ENCODE assay signal across 25 mouse cellular contexts in genomic region chr6:86384692-86385091, GRCm38 (mm10). TPM values are rescaled to one million over a fixed set of nuclear protein-coding genes. Genes with fewer than 3 reads are reported as not detected.
A peak's percentile ranks its signal among the peaks of the same experiment; 100 is the strongest.
DNase-seq lines count a peak whose midpoint lies in the region; ATAC-seq lines count a peak whose summit lies in the region.
"Had no signal": no experiment of that assay in that cellular context is flagged by ENCODE, and none has a peak within 500 bp of the region (broad histone marks: within the 10 kb centered on the region; RNA-seq: fewer than 3 reads in every experiment).

No protein-coding gene starts in this region.

- peaks cover 30% of the 10 kb centered on the region for H3K4me1 ChIP-seq in liver, embryonic 12.5 days
- H3K4me1 ChIP-seq in liver, embryonic 11.5 days (replicated peaks; ENCODE audit: control insufficient read depth, insufficient read depth, low read length), result no peaks in the 10 kb centered on the region; the same call in 1 of the 2 replicates
- H3K4me1 ChIP-seq in liver, embryonic 13.5 days (replicated peaks), result peaks cover 25% of the 10 kb centered on the region
- H3K4me1 ChIP-seq in liver, embryonic 16.5 days (ENCODE audit: control insufficient read depth, low read depth, low read length), result no peaks in the 10 kb centered on the region; the same call in none of the 2 replicates
- H3K4me1 ChIP-seq: embryonic facial prominence, embryonic 12.5 days; forebrain, embryonic 12.5 days had no signal

- H3K27ac ChIP-seq in liver, embryonic 12.5 days, result peak overlapping the region; percentile 12; the same call in 1 of the 2 replicates
- H3K27ac ChIP-seq in liver, embryonic 11.5 days (ENCODE audit: low read depth, low read length), result no peak overlapping the region
- H3K27ac ChIP-seq in liver, embryonic 13.5 days, result peak overlapping the region; percentile 56
- H3K27ac ChIP-seq in liver, embryonic 16.5 days (ENCODE audit: low read length), result peak overlapping the region; percentile 49; the same call in 1 of the 2 replicates
- H3K27ac ChIP-seq: embryonic facial prominence, embryonic 10.5 days; embryonic facial prominence, embryonic 12.5 days; forebrain, embryonic 12.5 days had no signal

- H3K4me2 ChIP-seq in liver, embryonic 12.5 days, result no peak overlapping the region
- no peak overlapping the region for H3K4me2 ChIP-seq in liver, embryonic 11.5 days
- H3K4me2 ChIP-seq in liver, embryonic 13.5 days, result no peak overlapping the region
- no peak overlapping the region for H3K4me2 ChIP-seq in liver, embryonic 16.5 days (ENCODE audit: low read depth, low read length)
- H3K4me2 ChIP-seq: embryonic facial prominence, embryonic 12.5 days; forebrain, embryonic 12.5 days had no signal

- no peak for ATAC-seq in liver, embryonic 12.5 days
- ATAC-seq in liver, embryonic 11.5 days (replicated peaks; ENCODE audit: low FRiP score), result no peak
- ATAC-seq in liver, embryonic 13.5 days (ENCODE audit: low read depth), result peak; percentile 28; the same call in 1 of the 2 replicates
- no peak for ATAC-seq in liver, embryonic 16.5 days (ENCODE audit: low read depth)
- ATAC-seq: activated CD4-positive, CD25-positive, alpha-beta regulatory T cell, adult 4 months; forebrain, embryonic 14.5 days; forebrain, embryonic 16.5 days; Patski had no signal

- H3K9me3 ChIP-seq in liver, embryonic 12.5 days (replicated peaks), result no peaks in the 10 kb centered on the region
- no peaks in the 10 kb centered on the region for H3K9me3 ChIP-seq in liver, embryonic 11.5 days (ENCODE audit: control insufficient read depth, low read length)
- no peaks in the 10 kb centered on the region for H3K9me3 ChIP-seq in liver, embryonic 13.5 days (replicated peaks)
- no peaks in the 10 kb centered on the region for H3K9me3 ChIP-seq in liver, embryonic 16.5 days (replicated peaks; ENCODE audit: control insufficient read depth, low read length)
- H3K9me3 ChIP-seq: embryonic facial prominence, embryonic 10.5 days; embryonic facial prominence, embryonic 12.5 days; forebrain, embryonic 12.5 days had no signal

- 49% methylated on average over 4 of the region's 4 CpGs for WGBS in liver, embryonic 12.5 days (ENCODE audit: insufficient replicate concordance)
- WGBS in liver, embryonic 11.5 days, result 48% methylated on average over 4 of the region's 4 CpGs
- 47% methylated on average over 4 of the region's 4 CpGs for WGBS in liver, embryonic 13.5 days (ENCODE audit: insufficient replicate concordance)
- WGBS in liver, embryonic 16.5 days (ENCODE audit: insufficient replicate concordance), result 45% methylated on average over 4 of the region's 4 CpGs

- no peaks in the 10 kb centered on the region for H3K27me3 ChIP-seq in liver, embryonic 12.5 days (replicated peaks)
- H3K27me3 ChIP-seq in liver, embryonic 11.5 days (replicated peaks; ENCODE audit: control insufficient read depth, insufficient read depth, low read length), result no peaks in the 10 kb centered on the region
- no peaks in the 10 kb centered on the region for H3K27me3 ChIP-seq in liver, embryonic 13.5 days
- H3K27me3 ChIP-seq in liver, embryonic 16.5 days (ENCODE audit: control insufficient read depth, insufficient read depth, low read depth, low read length), result no peaks in the 10 kb centered on the region
- H3K27me3 ChIP-seq: embryonic facial prominence, embryonic 12.5 days; forebrain, embryonic 12.5 days; Patski had no signal

- no peak for DNase-seq in liver, embryonic 11.5 days (ENCODE audit: low spot score)
- no peak for DNase-seq in liver, embryonic 13.5 days
- peak; percentile 63 for DNase-seq in yolk sac, embryonic 10.5 days (ENCODE audit: low spot score)
- DNase-seq in right cerebral cortex, postnatal 4 days, result no peak
- DNase-seq in cerebellum, adult 9-10 months, result no peak
- no peak for DNase-seq in kidney, adult 8-10 months
- DNase-seq: adrenal gland, adult 2 months; adrenal gland, postnatal 10 days; adrenal gland, postnatal 25 days; cerebellum, adult 11 months; cerebellum, adult 18-20 months; cerebellum, adult 8-10 months; cerebellum, postnatal 10 days; cerebellum, postnatal 25 days had no signal

- peaks cover 35% of the 10 kb centered on the region for H3K36me3 ChIP-seq in liver, embryonic 12.5 days
- H3K36me3 ChIP-seq in liver, embryonic 11.5 days (ENCODE audit: control insufficient read depth, insufficient read depth, low read length), result peaks cover 10% of the 10 kb centered on the region; the same call in 1 of the 2 replicates
- peaks cover 31% of the 10 kb centered on the region for H3K36me3 ChIP-seq in liver, embryonic 13.5 days
- H3K36me3 ChIP-seq in liver, embryonic 16.5 days (ENCODE audit: control insufficient read depth, insufficient read depth), result peaks cover 5% of the 10 kb centered on the region; the same call in 1 of the 2 replicates

- H3K9ac ChIP-seq in liver, embryonic 12.5 days, result no peak overlapping the region
- H3K9ac ChIP-seq in liver, embryonic 11.5 days (ENCODE audit: low read depth, low read length), result no peak overlapping the region
- no peak overlapping the region for H3K9ac ChIP-seq in liver, embryonic 13.5 days
- H3K9ac ChIP-seq in liver, embryonic 16.5 days (ENCODE audit: low read depth, low read length), result no peak overlapping the region
- H3K9ac ChIP-seq: embryonic facial prominence, embryonic 12.5 days; forebrain, embryonic 12.5 days had no signal

- H3K4me3 ChIP-seq in liver, embryonic 12.5 days, result no peak overlapping the region
- no peak overlapping the region for H3K4me3 ChIP-seq in liver, embryonic 11.5 days (ENCODE audit: low read depth, low read length)
- H3K4me3 ChIP-seq in liver, embryonic 13.5 days (replicated peaks), result no peak overlapping the region
- H3K4me3 ChIP-seq in liver, embryonic 16.5 days (ENCODE audit: low read depth, low read length), result no peak overlapping the region
- H3K4me3 ChIP-seq: embryonic facial prominence, embryonic 10.5 days; embryonic facial prominence, embryonic 12.5 days; forebrain, embryonic 12.5 days had no signal

RNA-seq across cellular contexts. Expression of gene Pcyox1, which starts 12.3 kb away (rescaled TPM):
- polyA plus RNA-seq in liver, embryonic 12.5 days (2016; fragmentation: Nextera tagmentation; extraction: Ambion mirVana), result 41.5 and 45.9 TPM in 2 replicates
- 57.7 and 66.8 TPM in 2 replicates for polyA plus RNA-seq in liver, embryonic 11.5 days (2014; fragmentation: Nextera tagmentation; extraction: Ambion mirVana)
- polyA plus RNA-seq in liver, embryonic 13.5 days (2015; fragmentation: Nextera tagmentation; extraction: Ambion mirVana), result 38.1 and 51.3 TPM in 2 replicates
- polyA plus RNA-seq in liver, embryonic 16.5 days (2015; fragmentation: Nextera tagmentation; extraction: Ambion mirVana), result 76.6 and 83.2 TPM in 2 replicates

RNA-seq across cellular contexts. Expression of gene Snrpg, which starts 13.6 kb away (rescaled TPM):
- 493 and 510 TPM in 2 replicates for polyA plus RNA-seq in liver, embryonic 12.5 days (2016; fragmentation: Nextera tagmentation; extraction: Ambion mirVana)
- 741 and 785 TPM in 2 replicates for polyA plus RNA-seq in liver, embryonic 11.5 days (2014; fragmentation: Nextera tagmentation; extraction: Ambion mirVana)
- polyA plus RNA-seq in liver, embryonic 13.5 days (2015; fragmentation: Nextera tagmentation; extraction: Ambion mirVana), result 407 and 475 TPM in 2 replicates
- 256 and 289 TPM in 2 replicates for polyA plus RNA-seq in liver, embryonic 16.5 days (2015; fragmentation: Nextera tagmentation; extraction: Ambion mirVana)

RNA-seq across cellular contexts. Expression of gene Fam136a, which starts 19.2 kb away (rescaled TPM):
- polyA plus RNA-seq in liver, embryonic 12.5 days (2016; fragmentation: Nextera tagmentation; extraction: Ambion mirVana), result 104 and 111 TPM in 2 replicates
- 188 and 198 TPM in 2 replicates for polyA plus RNA-seq in liver, embryonic 11.5 days (2014; fragmentation: Nextera tagmentation; extraction: Ambion mirVana)
- 94.3 and 104 TPM in 2 replicates for polyA plus RNA-seq in liver, embryonic 13.5 days (2015; fragmentation: Nextera tagmentation; extraction: Ambion mirVana)
- polyA plus RNA-seq in liver, embryonic 16.5 days (2015; fragmentation: Nextera tagmentation; extraction: Ambion mirVana), result 58.6 and 60.9 TPM in 2 replicates

RNA-seq across cellular contexts. Expression of gene Tia1, which starts 19.3 kb away (rescaled TPM):
- 45.2 and 46.2 TPM in 2 replicates for polyA plus RNA-seq in liver, embryonic 12.5 days (2016; fragmentation: Nextera tagmentation; extraction: Ambion mirVana)
- 93.5 and 95.5 TPM in 2 replicates for polyA plus RNA-seq in liver, embryonic 11.5 days (2014; fragmentation: Nextera tagmentation; extraction: Ambion mirVana)
- polyA plus RNA-seq in liver, embryonic 13.5 days (2015; fragmentation: Nextera tagmentation; extraction: Ambion mirVana), result 26.4 and 31.0 TPM in 2 replicates
- 17.5 and 19.5 TPM in 2 replicates for polyA plus RNA-seq in liver, embryonic 16.5 days (2015; fragmentation: Nextera tagmentation; extraction: Ambion mirVana)

RNA-seq across cellular contexts. Expression of gene Gm44790, which starts 41.8 kb away (rescaled TPM):
- not detected in 2 replicates for polyA plus RNA-seq in liver, embryonic 12.5 days (2016; fragmentation: Nextera tagmentation; extraction: Ambion mirVana)
- polyA plus RNA-seq in liver, embryonic 11.5 days (2014; fragmentation: Nextera tagmentation; extraction: Ambion mirVana), result 0.47 TPM in 1 of 2 replicates, not detected in the other
- polyA plus RNA-seq in liver, embryonic 13.5 days (2015; fragmentation: Nextera tagmentation; extraction: Ambion mirVana), result not detected in 2 replicates
- polyA plus RNA-seq in liver, embryonic 16.5 days (2015; fragmentation: Nextera tagmentation; extraction: Ambion mirVana), result not detected in 2 replicates
- polyA plus RNA-seq: activated CD4-positive, CD25-positive, alpha-beta regulatory T cell, adult 4 months; C2C12; embryonic facial prominence, embryonic 12.5 days; embryonic facial prominence, embryonic 14.5 days; forebrain, embryonic 12.5 days; forebrain, embryonic 16.5 days had no signal
